Mouse (Mus musculus) heart, embryonic 14.5 days (tissue): ENCODE results near the gene Pcgf2. TPM values are rescaled to one million over a fixed set of nuclear protein-coding genes. Genes with fewer than 3 reads are reported as not detected.
"Not testable (repeated sequence)": the region's sequence is repeated elsewhere in the genome, so short reads cannot be mapped to it uniquely, and the experiment has no call there.

Source experiments
- ATAC-seq: fragments of 200-750 bp; cut with Nextera tagmentation; 2 replicates; pipeline ENCODE4 v1.8.0; 2017; ENCODE audit warnings: low read depth, moderate TSS enrichment; ENCODE audit not compliant: insufficient number of reproducible peaks, insufficient read depth, low FRiP score
- H3K27ac ChIP-seq, 2 experiments: fragments of 200-500 bp in 1 of 2; fragments of 300-500 bp in 1 of 2; sonication (generic) in 1 of 2; replicated peaks in 1 of 2; 2 replicates each; pipeline ENCODE4 v1.5.1; 2012 to 2014; ENCODE audit warnings: low read depth in 2 of 2, low read length in 2 of 2, control low read depth in 1 of 2, mild to moderate bottlenecking in 1 of 2, mixed read lengths in 1 of 2; ENCODE audit not compliant: control insufficient read depth in 1 of 2, insufficient read depth in 1 of 2
- H3K27me3 ChIP-seq: fragments of 300-500 bp; sonication (generic); 2 replicates; pipeline ENCODE4 v1.6.1; 2014; ENCODE audit warnings: mild to moderate bottlenecking, low read length, control low read depth; ENCODE audit not compliant: control insufficient read depth, insufficient read depth
- H3K36me3 ChIP-seq: fragments of 300-500 bp; sonication (generic); 2 replicates; pipeline ENCODE4 v1.6.1; 2014; ENCODE audit warnings: mild to moderate bottlenecking, control low read depth, low read length, mixed read lengths; ENCODE audit not compliant: control insufficient read depth, insufficient read depth
- H3K4me1 ChIP-seq, 2 experiments: fragments of 200-500 bp in 1 of 2; fragments of 300-500 bp in 1 of 2; sonication (generic) in 1 of 2; 2 replicates each; pipeline ENCODE4 v1.6.1; 2012 to 2014; ENCODE audit warnings: low read length in 2 of 2, control low read depth in 1 of 2, mixed read lengths in 1 of 2; ENCODE audit not compliant: control insufficient read depth in 2 of 2, insufficient read depth in 2 of 2
- H3K4me2 ChIP-seq: fragments of 300-500 bp; sonication (generic); 2 replicates; pipeline ENCODE4 v1.6.1; 2014; ENCODE audit warnings: mild to moderate bottlenecking, low read length
- H3K4me3 ChIP-seq, 2 experiments: fragments of 200-500 bp in 1 of 2; fragments of 300-500 bp in 1 of 2; sonication (generic) in 1 of 2; 2 replicates each; pipeline ENCODE4 v1.5.1; 2012 to 2014; ENCODE audit warnings: low read length in 2 of 2, mild to moderate bottlenecking in 2 of 2, control low read depth in 1 of 2, low read depth in 1 of 2, moderate library complexity in 1 of 2; ENCODE audit not compliant: control insufficient read depth in 1 of 2, insufficient read depth in 1 of 2
- H3K9ac ChIP-seq: fragments of 300-500 bp; sonication (generic); 2 replicates; pipeline ENCODE4 v1.6.1; 2014; ENCODE audit warnings: mild to moderate bottlenecking, low read length
- H3K9me3 ChIP-seq: fragments of 300-500 bp; sonication (generic); 2 replicates; pipeline ENCODE4 v1.6.1; 2016; ENCODE audit warnings: low read length, control low read depth; ENCODE audit not compliant: control insufficient read depth
- WGBS: fragments of 180-500 bp; shearing (Covaris S2); extraction: QIAGEN DNeasy Blood & Tissue Kit; methylation state at CpG from one replicate; pipeline ENCODE4 v1.1.7; 2014; 5-methylcytosine and 5-hydroxymethylcytosine counted together
- polyA plus RNA-seq: library from polyadenylated mRNA; unstranded; fragments of >200 nt; fragmentation: Nextera tagmentation; extraction: Ambion mirVana; gene quantifications from 2 replicates; pipeline ENCODE4 v1.2.1, GENCODE M21; 2014

Gene Pcgf2
- polyA plus RNA-seq, 1 experiment from 2014 or later = 12.5 TPM

DNA sequence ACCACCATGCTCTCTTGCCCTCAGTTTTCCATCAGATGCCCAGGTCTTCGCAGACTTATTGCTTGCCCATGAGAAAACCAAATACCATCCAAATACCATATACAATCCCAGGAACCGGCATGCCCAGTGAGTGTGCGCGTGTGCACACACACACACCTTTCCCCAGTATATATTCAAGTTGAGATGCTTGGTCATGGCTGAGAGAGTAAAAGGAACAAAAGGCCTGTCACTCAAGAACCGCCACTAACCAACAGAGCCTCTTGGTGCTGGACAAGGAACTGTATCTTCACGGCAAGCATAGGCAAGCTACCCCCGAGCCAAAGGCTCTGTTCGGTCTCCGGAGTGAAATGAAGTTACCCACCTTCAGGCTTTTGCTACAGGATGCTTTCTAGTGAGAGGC, 42.3 kb upstream of the Pcgf2 start:
- H3K4me2 ChIP-seq = peak overlapping the region; percentile 94
- 83% methylated on average over 9 of the region's 9 CpGs for WGBS
- H3K4me1 ChIP-seq = peaks cover 12 to 19% of the 10 kb centered on the region in 2 experiments
- H3K4me3 ChIP-seq = no peak overlapping the region; a peak in 1 of 4 replicates
- no peak for ATAC-seq
- H3K27ac ChIP-seq = no peak overlapping the region
- H3K9ac ChIP-seq = no peak overlapping the region; the same call in 1 of the 2 replicates
- H3K27me3 ChIP-seq = no peaks in the 10 kb centered on the region
- H3K9me3 ChIP-seq = no peaks in the 10 kb centered on the region
- H3K36me3 ChIP-seq = peaks cover 15% of the 10 kb centered on the region

DNA sequence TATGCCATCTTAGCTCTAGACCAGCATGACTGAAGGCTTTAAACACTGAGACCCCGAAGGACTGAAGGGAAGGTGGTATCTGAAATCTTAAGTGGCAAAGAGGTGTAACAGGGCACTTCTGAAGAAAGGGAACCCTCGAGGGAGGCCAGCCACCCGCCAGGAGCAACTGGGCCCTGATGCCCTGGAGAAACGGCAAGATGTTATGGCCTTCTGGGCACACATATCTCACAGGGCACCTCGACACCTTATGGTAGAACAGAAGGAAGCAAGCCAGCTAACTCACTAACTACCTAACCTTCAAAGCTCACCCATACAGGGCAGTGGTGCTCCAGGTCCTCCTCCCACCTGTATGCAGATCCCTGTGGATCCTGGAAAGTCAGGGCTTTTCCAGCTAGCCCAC, 41.9 kb upstream of the Pcgf2 start:
- ATAC-seq = no peak
- no peaks in the 10 kb centered on the region for H3K9me3 ChIP-seq
- no peak overlapping the region for H3K4me3 ChIP-seq
- peaks cover 11% of the 10 kb centered on the region for H3K36me3 ChIP-seq
- WGBS = 79% methylated on average over 5 of the region's 5 CpGs
- H3K4me2 ChIP-seq = no peak overlapping the region
- H3K9ac ChIP-seq = no peak overlapping the region
- H3K27me3 ChIP-seq = no peaks in the 10 kb centered on the region
- H3K27ac ChIP-seq = no peak overlapping the region
- peaks cover 12 to 19% of the 10 kb centered on the region in 2 experiments for H3K4me1 ChIP-seq

- Histone ChIP-seq H3K9me3 (no peaks in the 10 kb centered on the region), H3K27ac (no peak overlapping the region; a peak in 1 of 4 replicates), H3K27me3 (no peaks in the 10 kb centered on the region), H3K9ac (peak overlapping the region; percentile 34; the same call in 1 of the 2 replicates), H3K4me2 (no peak overlapping the region), H3K4me1 (peaks cover 12 to 17% of the 10 kb centered on the region in 2 experiments), H3K36me3 (no peaks in the 10 kb centered on the region), H3K4me3 (no peak overlapping the region)
- WGBS = 43% methylated on average over 7 of the region's 7 CpGs
- ATAC-seq = no peak
Observed at GRCm38 (mm10) chr11:97740190-97740589, 39.9 kb upstream of the Pcgf2 start.

GRCm38 (mm10) chr11:97739155-97739554, 38.9 kb upstream of the Pcgf2 start:
- peaks cover 12 to 17% of the 10 kb centered on the region in 2 experiments for H3K4me1 ChIP-seq
- H3K9ac ChIP-seq = no peak overlapping the region
- H3K4me3 ChIP-seq = no peak overlapping the region
- H3K27me3 ChIP-seq = no peaks in the 10 kb centered on the region
- no peak for ATAC-seq
- H3K36me3 ChIP-seq = no peaks in the 10 kb centered on the region
- H3K9me3 ChIP-seq = no peaks in the 10 kb centered on the region
- H3K4me2 ChIP-seq = no peak overlapping the region
- WGBS = 90% methylated on average over 3 of the region's 3 CpGs
- no peak overlapping the region for H3K27ac ChIP-seq

DNA sequence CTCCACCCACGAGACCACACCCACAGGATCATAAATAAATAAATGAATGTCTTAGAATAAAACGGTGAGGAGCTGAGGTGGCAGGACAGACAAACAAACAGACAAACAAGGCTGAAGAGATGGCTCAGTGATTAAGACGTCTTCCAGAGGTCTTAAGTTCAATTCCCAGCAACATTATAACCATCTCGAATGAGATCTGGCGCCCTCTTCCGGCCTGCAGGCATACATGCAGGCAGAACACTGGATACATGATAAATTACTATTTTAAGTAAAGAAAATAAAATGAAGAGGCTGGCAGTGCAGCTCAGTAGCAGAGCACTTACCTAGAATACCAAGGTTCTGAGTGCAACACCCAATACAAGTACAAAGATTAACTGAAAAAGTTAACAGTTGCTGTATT, 38.4 kb upstream of the Pcgf2 start:
- WGBS = 63% methylated on average over 6 of the region's 6 CpGs
- ATAC-seq = no peak
- H3K4me2 ChIP-seq = no peak overlapping the region

DNA sequence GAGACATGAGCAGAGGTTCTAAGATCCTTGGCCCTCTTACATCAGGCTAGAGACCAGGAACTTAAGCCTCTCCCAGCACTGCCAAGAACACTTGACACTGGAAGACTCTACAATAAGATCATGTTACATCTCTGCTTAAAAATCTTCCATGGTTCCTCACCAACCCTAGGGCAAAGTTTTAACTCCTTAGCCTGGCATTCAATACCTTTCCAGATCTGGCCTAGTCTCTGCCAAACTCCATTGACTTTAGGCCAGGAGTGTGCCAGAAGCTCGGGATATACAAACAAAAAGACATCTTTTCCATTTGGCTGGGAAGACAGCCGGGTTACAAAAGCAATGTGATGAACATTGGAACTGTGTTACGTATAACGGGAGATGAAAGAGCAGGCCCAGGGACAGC, 37.3 kb upstream of the Pcgf2 start:
- no peak overlapping the region for H3K9ac ChIP-seq
- 74% methylated on average over 4 of the region's 4 CpGs for WGBS

More for the DNA sequence above, 38.4 kb upstream of the Pcgf2 start:
- Histone ChIP-seq H3K9me3 (no peaks in the 10 kb centered on the region), H3K36me3 (no peaks in the 10 kb centered on the region), H3K27ac (no peak overlapping the region), H3K4me1 (peaks cover 12 to 15% of the 10 kb centered on the region in 2 experiments), H3K9ac (no peak overlapping the region), H3K27me3 (no peaks in the 10 kb centered on the region), H3K4me3 (no peak overlapping the region)

DNA sequence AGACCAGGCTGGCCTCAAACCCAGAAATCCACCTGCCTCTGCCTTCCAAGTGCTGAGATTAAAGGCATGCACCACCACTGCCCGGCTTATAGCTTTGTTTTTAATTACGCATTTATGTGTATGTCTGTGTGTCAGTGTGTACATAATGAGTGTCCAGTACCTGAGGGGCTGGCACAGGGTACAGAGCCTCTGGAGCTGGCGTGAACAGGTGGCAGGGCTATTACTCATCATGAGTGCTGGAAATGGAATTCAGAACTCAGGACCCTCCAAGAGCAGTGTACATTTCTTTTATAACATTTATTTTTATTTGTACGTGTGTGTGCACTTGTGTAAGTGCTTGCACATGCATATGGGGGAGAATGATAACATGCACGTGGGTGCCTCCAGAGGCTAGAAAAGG, 36.3 kb upstream of the Pcgf2 start:
- Histone ChIP-seq H3K9me3 (no peaks in the 10 kb centered on the region), H3K36me3 (peaks cover 8% of the 10 kb centered on the region), H3K27ac (no peak overlapping the region), H3K27me3 (no peaks in the 10 kb centered on the region), H3K9ac (no peak overlapping the region), H3K4me1 (no peaks in the 10 kb centered on the region), H3K4me3 (no peak overlapping the region), H3K4me2 (no peak overlapping the region)
- ATAC-seq = no peak
- WGBS = 82% methylated on average over 5 of the region's 5 CpGs

More for the DNA sequence above, 37.3 kb upstream of the Pcgf2 start:
- Histone ChIP-seq H3K4me3 (no peak overlapping the region), H3K27ac (no peak overlapping the region), H3K9me3 (no peaks in the 10 kb centered on the region), H3K27me3 (no peaks in the 10 kb centered on the region), H3K4me2 (no peak overlapping the region), H3K36me3 (no peaks in the 10 kb centered on the region), H3K4me1 (peaks cover 2 to 4% of the 10 kb centered on the region in 2 experiments; a peak in 2 of 4 replicates)
- ATAC-seq = no peak

DNA sequence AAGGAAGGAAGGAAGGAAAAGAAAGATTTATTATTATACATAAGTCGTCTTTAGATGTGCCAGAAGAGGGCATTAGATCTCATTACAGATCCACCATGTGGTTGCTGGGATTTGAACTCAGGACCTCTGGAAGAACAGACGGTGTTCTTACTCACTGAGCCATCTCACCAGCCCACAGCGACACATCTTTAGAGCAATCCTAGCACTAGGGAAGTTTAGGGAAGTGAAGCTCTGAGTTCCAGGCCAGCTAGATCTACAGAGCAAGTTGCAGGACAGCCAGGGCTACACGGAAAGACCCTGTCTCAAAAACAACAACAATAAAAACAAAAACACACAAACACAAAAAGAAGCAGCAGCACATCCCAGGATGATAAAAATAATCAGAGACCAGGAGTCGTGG, 34.5 kb upstream of the Pcgf2 start:
- not testable (repeated sequence) for H3K27ac ChIP-seq, H3K27me3 ChIP-seq, H3K9me3 ChIP-seq, H3K4me1 ChIP-seq, H3K9ac ChIP-seq, H3K4me2 ChIP-seq, H3K4me3 ChIP-seq, ATAC-seq
- peaks cover 23% of the 10 kb centered on the region for H3K36me3 ChIP-seq
- WGBS = 85% methylated on average over 5 of the region's 5 CpGs
